Mouse (Mus musculus): ENCODE results near the gene Cgas. TPM values are rescaled to one million over a fixed set of nuclear protein-coding genes. Genes with fewer than 3 reads are reported as not detected.
A peak's percentile ranks its signal among the peaks of the same experiment; 100 is the strongest.
"Not testable (repeated sequence)": the region's sequence is repeated elsewhere in the genome, so short reads cannot be mapped to it uniquely, and the experiment has no call there.

Gene Cgas
- polyA plus RNA-seq (2014; fragmentation: Nextera tagmentation; extraction: Ambion mirVana): 0.92 and 1.3 TPM in 2 replicates

- peak within 1 kb of the TSS; percentile 37 for H3K4me3 ChIP-seq (ENCODE audit: low read depth, low read length)
- peaks cover 53% of the 10 kb centered on the region for H3K27me3 ChIP-seq (ENCODE audit: control insufficient read depth, insufficient read depth, low read length)
- peak; percentile 68 for DNase-seq (ENCODE audit: low spot score)
- H3K4me1 ChIP-seq (ENCODE audit: control insufficient read depth, insufficient read depth, low read length): peaks cover 4% of the 10 kb centered on the region; the same call in 1 of the 2 replicates
- no peaks in the 10 kb centered on the region for H3K36me3 ChIP-seq (ENCODE audit: control insufficient read depth, insufficient read depth, low read length)
- no peaks in the 10 kb centered on the region for H3K9me3 ChIP-seq (ENCODE audit: control insufficient read depth, low read length)
- H3K9ac ChIP-seq (ENCODE audit: low read length): peak within 1 kb of the TSS; percentile 49; the same call in 1 of the 2 replicates
- 1% methylated on average over 81 of the region's 81 CpGs for WGBS
- peak within 1 kb of the TSS; percentile 59 for H3K4me2 ChIP-seq (ENCODE audit: low read depth, severe bottlenecking)
- peak; percentile 37 for ATAC-seq (ENCODE audit: insufficient number of reproducible peaks, low FRiP score, low TSS enrichment, low read depth)
- H3K27ac ChIP-seq (replicated peaks; ENCODE audit: low read depth, low read length): no peak within 1 kb of the TSS
Observed at GRCm38 (mm10) chr9:78442579-78443392, at the start of gene Cgas. Cgas (minus strand) TSS chr9:78443237.

- Histone ChIP-seq H3K4me3 (ENCODE audit: low read depth, low read length) (no peak overlapping the region), H3K36me3 (ENCODE audit: control insufficient read depth, insufficient read depth, low read length) (no peaks in the 10 kb centered on the region), H3K4me2 (ENCODE audit: low read depth, severe bottlenecking) (no peak overlapping the region), H3K27me3 (ENCODE audit: control insufficient read depth, insufficient read depth, low read length) (no peaks in the 10 kb centered on the region), H3K9me3 (ENCODE audit: control insufficient read depth, low read length) (no peaks in the 10 kb centered on the region), H3K4me1 (ENCODE audit: control insufficient read depth, insufficient read depth, low read length) (peaks cover 7% of the 10 kb centered on the region; the same call in 1 of the 2 replicates), H3K27ac (replicated peaks; ENCODE audit: low read depth, low read length) (no peak overlapping the region), H3K9ac (ENCODE audit: low read length) (no peak overlapping the region)
- ATAC-seq (ENCODE audit: insufficient number of reproducible peaks, low FRiP score, low TSS enrichment, low read depth): no peak
- 92% methylated on average over 3 of the region's 3 CpGs for WGBS
- no peak for DNase-seq (ENCODE audit: low spot score)
Observed at GRCm38 (mm10) chr9:78492254-78492653, 49.2 kb upstream of the Cgas start.

GRCm38 (mm10) chr9:78491169-78491568, 48.1 kb upstream of the Cgas start:
- H3K36me3 ChIP-seq (ENCODE audit: control insufficient read depth, insufficient read depth, low read length): no peaks in the 10 kb centered on the region
- DNase-seq (ENCODE audit: low spot score) (no peak), ATAC-seq (ENCODE audit: insufficient number of reproducible peaks, low FRiP score, low TSS enrichment, low read depth) (no peak)
- no peaks in the 10 kb centered on the region for H3K27me3 ChIP-seq (ENCODE audit: control insufficient read depth, insufficient read depth, low read length)
- no peak overlapping the region for H3K4me3 ChIP-seq (ENCODE audit: low read depth, low read length)
- H3K27ac ChIP-seq (replicated peaks; ENCODE audit: low read depth, low read length): no peak overlapping the region
- H3K4me2 ChIP-seq (ENCODE audit: low read depth, severe bottlenecking): no peak overlapping the region
- WGBS: 85% methylated on average over 3 of the region's 3 CpGs
- peaks cover 7% of the 10 kb centered on the region; the same call in 1 of the 2 replicates for H3K4me1 ChIP-seq (ENCODE audit: control insufficient read depth, insufficient read depth, low read length)
- no peak overlapping the region for H3K9ac ChIP-seq (ENCODE audit: low read length)
- H3K9me3 ChIP-seq (ENCODE audit: control insufficient read depth, low read length): no peaks in the 10 kb centered on the region

- Histone ChIP-seq H3K36me3 (ENCODE audit: control insufficient read depth, insufficient read depth, low read length) (no peaks in the 10 kb centered on the region), H3K9me3 (ENCODE audit: control insufficient read depth, low read length) (no peaks in the 10 kb centered on the region), H3K4me2 (ENCODE audit: low read depth, severe bottlenecking) (peak within 1 kb of the TSS; percentile 47), H3K9ac (ENCODE audit: low read length) (peak within 1 kb of the TSS; percentile 47; the same call in 1 of the 2 replicates), H3K27me3 (ENCODE audit: control insufficient read depth, insufficient read depth, low read length) (no peaks in the 10 kb centered on the region), H3K27ac (replicated peaks; ENCODE audit: low read depth, low read length) (no peak within 1 kb of the TSS), H3K4me3 (ENCODE audit: low read depth, low read length) (peak within 1 kb of the TSS; percentile 28), H3K4me1 (ENCODE audit: control insufficient read depth, insufficient read depth, low read length) (peaks cover 7% of the 10 kb centered on the region; the same call in 1 of the 2 replicates)
- 5% methylated on average over 17 of the region's 20 CpGs for WGBS
- DNase-seq (ENCODE audit: low spot score): peak; percentile 65
- no peak for ATAC-seq (ENCODE audit: insufficient number of reproducible peaks, low FRiP score, low TSS enrichment, low read depth)
Observed at GRCm38 (mm10) chr9:78488890-78489420, 45.9 kb upstream of the Cgas start, which contains the start of gene Eef1a1. Eef1a1 (minus strand) TSS chr9:78489151.

GRCm38 (mm10) chr9:78488021-78488420, 45.0 kb upstream of the Cgas start:
- ATAC-seq (ENCODE audit: insufficient number of reproducible peaks, low FRiP score, low TSS enrichment, low read depth); H3K4me2 ChIP-seq (ENCODE audit: low read depth, severe bottlenecking); H3K4me3 ChIP-seq (ENCODE audit: low read depth, low read length); H3K27ac ChIP-seq (replicated peaks; ENCODE audit: low read depth, low read length); H3K9ac ChIP-seq (ENCODE audit: low read length); DNase-seq (ENCODE audit: low spot score); H3K9me3 ChIP-seq (ENCODE audit: control insufficient read depth, low read length); H3K4me1 ChIP-seq (ENCODE audit: control insufficient read depth, insufficient read depth, low read length); H3K27me3 ChIP-seq (ENCODE audit: control insufficient read depth, insufficient read depth, low read length); H3K36me3 ChIP-seq (ENCODE audit: control insufficient read depth, insufficient read depth, low read length): not testable (repeated sequence)
- WGBS: 90% methylated on average over 5 of the region's 5 CpGs

- Histone ChIP-seq H3K9me3 (ENCODE audit: control insufficient read depth, low read length) (no peaks in the 10 kb centered on the region), H3K4me2 (ENCODE audit: low read depth, severe bottlenecking) (no peak overlapping the region), H3K9ac (ENCODE audit: low read length) (no peak overlapping the region), H3K4me1 (ENCODE audit: control insufficient read depth, insufficient read depth, low read length) (peaks cover 7% of the 10 kb centered on the region; the same call in 1 of the 2 replicates), H3K27me3 (ENCODE audit: control insufficient read depth, insufficient read depth, low read length) (no peaks in the 10 kb centered on the region), H3K27ac (replicated peaks; ENCODE audit: low read depth, low read length) (no peak overlapping the region), H3K36me3 (ENCODE audit: control insufficient read depth, insufficient read depth, low read length) (no peaks in the 10 kb centered on the region), H3K4me3 (ENCODE audit: low read depth, low read length) (no peak overlapping the region)
- WGBS: 80% methylated on average over 3 of the region's 3 CpGs
- DNase-seq (ENCODE audit: low spot score): no peak
- ATAC-seq (ENCODE audit: insufficient number of reproducible peaks, low FRiP score, low TSS enrichment, low read depth): no peak
Observed at GRCm38 (mm10) chr9:78484660-78485059, 41.6 kb upstream of the Cgas start.

GRCm38 (mm10) chr9:78482386-78482785, 39.3 kb upstream of the Cgas start:
- DNase-seq (ENCODE audit: low spot score) (no peak), ATAC-seq (ENCODE audit: insufficient number of reproducible peaks, low FRiP score, low TSS enrichment, low read depth) (no peak)
- Histone ChIP-seq H3K4me2 (ENCODE audit: low read depth, severe bottlenecking) (peak overlapping the region; percentile 42), H3K9ac (ENCODE audit: low read length) (peak overlapping the region; percentile 85), H3K27ac (replicated peaks; ENCODE audit: low read depth, low read length) (peak overlapping the region; percentile 96), H3K4me1 (ENCODE audit: control insufficient read depth, insufficient read depth, low read length) (0 out of 2 replicates have a peak, but pooled peaks cover 2% of the 10 kb centered on the region), H3K36me3 (ENCODE audit: control insufficient read depth, insufficient read depth, low read length) (peaks cover 7% of the 10 kb centered on the region; the same call in 1 of the 2 replicates), H3K9me3 (ENCODE audit: control insufficient read depth, low read length) (no peaks in the 10 kb centered on the region), H3K4me3 (ENCODE audit: low read depth, low read length) (peak overlapping the region; percentile 99), H3K27me3 (ENCODE audit: control insufficient read depth, insufficient read depth, low read length) (no peaks in the 10 kb centered on the region)
- WGBS: 10% methylated on average over 3 of the region's 3 CpGs

GRCm38 (mm10) chr9:78481423-78482331, 38.6 kb upstream of the Cgas start:
- Histone ChIP-seq H3K4me1 (ENCODE audit: control insufficient read depth, insufficient read depth, low read length) (0 out of 2 replicates have a peak, but pooled peaks cover 2% of the 10 kb centered on the region), H3K4me2 (ENCODE audit: low read depth, severe bottlenecking) (peak overlapping the region; percentile 56), H3K36me3 (ENCODE audit: control insufficient read depth, insufficient read depth, low read length) (peaks cover 9% of the 10 kb centered on the region; the same call in 1 of the 2 replicates), H3K9me3 (ENCODE audit: control insufficient read depth, low read length) (no peaks in the 10 kb centered on the region), H3K27ac (replicated peaks; ENCODE audit: low read depth, low read length) (peak overlapping the region; percentile 96), H3K4me3 (ENCODE audit: low read depth, low read length) (peak overlapping the region; percentile 99), H3K9ac (ENCODE audit: low read length) (peak overlapping the region; percentile 99), H3K27me3 (ENCODE audit: control insufficient read depth, insufficient read depth, low read length) (no peaks in the 10 kb centered on the region)
- under 1% methylated on average over 66 of the region's 77 CpGs for WGBS
- DNase-seq (ENCODE audit: low spot score): peak; percentile 97
- peak; percentile 97 for ATAC-seq (ENCODE audit: insufficient number of reproducible peaks, low FRiP score, low TSS enrichment, low read depth)
